ENCODE assay signal across 25 mouse cellular contexts in the genomic region with DNA sequence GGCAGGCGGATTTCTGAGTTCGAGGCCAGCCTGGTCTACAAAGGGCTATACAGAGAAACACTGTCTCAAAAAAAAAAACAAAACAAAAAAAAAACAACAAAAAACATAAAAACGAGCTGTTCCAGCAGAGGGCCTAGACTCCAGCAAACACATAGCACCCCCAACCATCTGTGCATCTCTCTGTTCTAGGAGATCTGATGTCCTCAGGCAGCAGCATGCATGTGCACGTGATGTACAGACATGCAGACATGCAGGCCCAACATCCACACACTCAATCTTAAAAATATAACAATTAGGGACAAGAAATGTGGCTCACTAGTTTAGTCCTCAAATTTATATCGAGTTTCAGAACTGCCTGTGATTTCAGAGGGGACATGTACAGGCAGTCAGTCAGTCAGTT. TPM values are rescaled to one million over a fixed set of nuclear protein-coding genes. Genes with fewer than 3 reads are reported as not detected.
DNase-seq lines count a peak whose midpoint lies in the region; ATAC-seq and TF ChIP-seq lines count a peak whose summit lies in the region.
"Had no signal": no experiment of that assay in that cellular context is flagged by ENCODE, and none has a peak within 500 bp of the region (broad histone marks: within the 10 kb centered on the region; RNA-seq: fewer than 3 reads in every experiment).

No protein-coding gene starts in this region.

- H3K9me3 ChIP-seq in forebrain, embryonic 14.5 days (replicated peaks; ENCODE audit: control insufficient read depth, low read length), result no peaks in the 10 kb centered on the region
- no peaks in the 10 kb centered on the region for H3K9me3 ChIP-seq in forebrain, embryonic 13.5 days (replicated peaks)
- H3K9me3 ChIP-seq: embryonic facial prominence, embryonic 12.5 days; embryonic facial prominence, embryonic 15.5 days; heart, embryonic 10.5 days; heart, embryonic 13.5 days had no signal

- peak; percentile 20 for DNase-seq in forebrain, embryonic 14.5 days (ENCODE audit: low spot score)
- DNase-seq in layer of hippocampus, adult 2 months (ENCODE audit: low spot score in 2 of 2), result peak; percentile 34 to 41
- DNase-seq in layer of hippocampus, postnatal 25 days (ENCODE audit: extremely low spot score in 1 of 2, low spot score in 1 of 2), result no peak
- peak; percentile 50 to 76 for DNase-seq in left cerebral cortex, postnatal 14 days (ENCODE audit: low spot score in 2 of 2)
- DNase-seq in left cerebral cortex, postnatal 4 days, result no peak
- peak; percentile 21 to 29 for DNase-seq in right cerebral cortex, postnatal 36 days (ENCODE audit: low spot score in 2 of 2)
- no peak for DNase-seq in right cerebral cortex, postnatal 14 days
- DNase-seq: adrenal gland, postnatal 10 days; adrenal gland, postnatal 36 days; cerebellum, adult 11 months; cerebellum, adult 2 months; cerebellum, adult 9-11 months; gastrocnemius, postnatal 10 days; gastrocnemius, postnatal 36 days; heart, adult 2 months; heart, postnatal 14 days; heart, postnatal 4 days had no signal

- TF ChIP-seq CTCF in layer of hippocampus, adult 2 months (conservative IDR thresholded peaks at IDR 0.05), result peak; percentile 30

- H3K9ac ChIP-seq in forebrain, embryonic 14.5 days (ENCODE audit: low read length), result no peak overlapping the region
- no peak overlapping the region for H3K9ac ChIP-seq in forebrain, embryonic 13.5 days
- H3K9ac ChIP-seq: embryonic facial prominence, embryonic 12.5 days; embryonic facial prominence, embryonic 15.5 days; heart, embryonic 13.5 days; hindbrain, embryonic 14.5 days had no signal

- intact Hi-C loops in left cerebral cortex, postnatal 14 days (cut with DNase I), result no loop called here
- intact Hi-C loops in left cerebral cortex, postnatal 4 days (cut with DNase I), result no loop called here

- no peaks in the 10 kb centered on the region for H3K4me1 ChIP-seq in forebrain, embryonic 14.5 days (ENCODE audit: control insufficient read depth, insufficient read depth, low read length)
- H3K4me1 ChIP-seq in forebrain, embryonic 13.5 days, result no peaks in the 10 kb centered on the region
- H3K4me1 ChIP-seq: embryonic facial prominence, embryonic 12.5 days; embryonic facial prominence, embryonic 15.5 days; heart, embryonic 10.5 days; heart, embryonic 13.5 days had no signal

- no peak overlapping the region for H3K4me3 ChIP-seq in forebrain, embryonic 14.5 days (ENCODE audit: low read depth, low read length)
- no peak overlapping the region for H3K4me3 ChIP-seq in forebrain, embryonic 13.5 days
- H3K4me3 ChIP-seq in layer of hippocampus, adult 2 months, result no peak overlapping the region
- H3K4me3 ChIP-seq: embryonic facial prominence, embryonic 12.5 days; embryonic facial prominence, embryonic 15.5 days; heart, adult 2 months; heart, embryonic 10.5 days; heart, embryonic 13.5 days had no signal

- peaks cover 51% of the 10 kb centered on the region for H3K36me3 ChIP-seq in forebrain, embryonic 14.5 days (ENCODE audit: control insufficient read depth, insufficient read depth, low read length)
- peaks cover 72% of the 10 kb centered on the region for H3K36me3 ChIP-seq in forebrain, embryonic 13.5 days (ENCODE audit: poor library complexity, severe bottlenecking)

- H3K27ac ChIP-seq in forebrain, embryonic 14.5 days (ENCODE audit: low read depth, low read length), result no peak overlapping the region
- no peak overlapping the region for H3K27ac ChIP-seq in forebrain, embryonic 13.5 days
- H3K27ac ChIP-seq in layer of hippocampus, adult 2 months, result peak overlapping the region; percentile 73
- H3K27ac ChIP-seq: embryonic facial prominence, embryonic 12.5 days; embryonic facial prominence, embryonic 15.5 days; heart, adult 2 months; heart, embryonic 10.5 days; heart, embryonic 13.5 days; hindbrain, embryonic 14.5 days had no signal

- no peak overlapping the region for H3K4me2 ChIP-seq in forebrain, embryonic 14.5 days (ENCODE audit: low read length)
- no peak overlapping the region for H3K4me2 ChIP-seq in forebrain, embryonic 13.5 days
- H3K4me2 ChIP-seq: embryonic facial prominence, embryonic 12.5 days; embryonic facial prominence, embryonic 15.5 days; heart, embryonic 13.5 days; hindbrain, embryonic 14.5 days had no signal

- WGBS in forebrain, embryonic 14.5 days, result 90% methylated on average over 5 of the region's 5 CpGs
- WGBS in forebrain, embryonic 13.5 days, result 86% methylated on average over 5 of the region's 5 CpGs

- no peak for ATAC-seq in forebrain, embryonic 14.5 days
- no peak for ATAC-seq in forebrain, embryonic 13.5 days
- ATAC-seq: activated CD4-positive, CD25-positive, alpha-beta regulatory T cell, adult 4 months; forebrain, embryonic 16.5 days had no signal

- H3K27me3 ChIP-seq in forebrain, embryonic 14.5 days (replicated peaks; ENCODE audit: control insufficient read depth, insufficient read depth, low read length), result no peaks in the 10 kb centered on the region
- no peaks in the 10 kb centered on the region for H3K27me3 ChIP-seq in forebrain, embryonic 13.5 days
- H3K27me3 ChIP-seq: embryonic facial prominence, embryonic 12.5 days; embryonic facial prominence, embryonic 15.5 days; heart, embryonic 13.5 days had no signal

RNA-seq across cellular contexts. Expression of a gene that starts 14.9 kb away (rescaled TPM):
- polyA plus RNA-seq in forebrain, embryonic 14.5 days (2014; fragmentation: Nextera tagmentation; extraction: Ambion mirVana), result 13.8 and 15.9 TPM in 2 replicates
- polyA plus RNA-seq in forebrain, embryonic 13.5 days (2015; fragmentation: Nextera tagmentation; extraction: Ambion mirVana), result 19.5 and 21.1 TPM in 2 replicates
- total RNA-seq in layer of hippocampus, adult 2 months (2021), result 10 to 100 TPM; 33.2 to 34.5 TPM
- 10 to 100 TPM; 25.9 to 35.7 TPM for total RNA-seq in layer of hippocampus, postnatal 25 days (2021)
- 10 to 100 TPM; 31.2 to 32.9 TPM for total RNA-seq in left cerebral cortex, postnatal 14 days (2021)
- 10 to 100 TPM; 33.9 to 42.1 TPM for total RNA-seq in left cerebral cortex, postnatal 4 days (2021)

RNA-seq across cellular contexts. Expression of a gene that starts 56.1 kb away (rescaled TPM):
- polyA plus RNA-seq in forebrain, embryonic 14.5 days (2014; fragmentation: Nextera tagmentation; extraction: Ambion mirVana), result 150 and 151 TPM in 2 replicates
- 134 and 147 TPM in 2 replicates for polyA plus RNA-seq in forebrain, embryonic 13.5 days (2015; fragmentation: Nextera tagmentation; extraction: Ambion mirVana)
- total RNA-seq in layer of hippocampus, adult 2 months (2021), result 10 to 100 TPM; 50.9 to 51.6 TPM
- 10 to 100 TPM; 51.1 to 53.1 TPM for total RNA-seq in layer of hippocampus, postnatal 25 days (2021)
- 10 to 100 TPM; 40.8 to 43.1 TPM for total RNA-seq in left cerebral cortex, postnatal 14 days (2021)
- 10 to 100 TPM; 36.6 to 40.0 TPM for total RNA-seq in left cerebral cortex, postnatal 4 days (2021)

RNA-seq across cellular contexts. Expression of a gene that starts 56.3 kb away (rescaled TPM):
- polyA plus RNA-seq in forebrain, embryonic 14.5 days (2014; fragmentation: Nextera tagmentation; extraction: Ambion mirVana), result 22.1 and 32.1 TPM in 2 replicates
- polyA plus RNA-seq in forebrain, embryonic 13.5 days (2015; fragmentation: Nextera tagmentation; extraction: Ambion mirVana), result 21.3 and 24.4 TPM in 2 replicates
- total RNA-seq in layer of hippocampus, adult 2 months (2021), result 10 to 100 TPM; 80.9 to 82.4 TPM
- 10 to 100 TPM; 78.7 to 83.9 TPM for total RNA-seq in layer of hippocampus, postnatal 25 days (2021)
- total RNA-seq in left cerebral cortex, postnatal 14 days (2021), result 10 to 100 TPM; 74.5 to 77.2 TPM
- 10 to 100 TPM; 53.5 to 58.1 TPM for total RNA-seq in left cerebral cortex, postnatal 4 days (2021)

Comparison
In these comparisons a context has a peak if more than half of its experiments do, and no peak if none do; other contexts are left out.
1. DNase-seq: peak in forebrain, embryonic 14.5 days (single experiment), layer of hippocampus, adult 2 months (2 of 2), left cerebral cortex, postnatal 14 days (2 of 2) and right cerebral cortex, postnatal 36 days (2 of 2); none in layer of hippocampus, postnatal 25 days (0 of 2), left cerebral cortex, postnatal 4 days (single experiment) and right cerebral cortex, postnatal 14 days (single experiment).